Mouse (Mus musculus): ENCODE measurements around the gene Rgs9. TPM values are rescaled to one million over a fixed set of nuclear protein-coding genes. Genes with fewer than 3 reads are reported as not detected.

Rgs9 gene
- polyA plus RNA-seq, 1 experiment from 2014 or later, result 1.4 TPM

DNA sequence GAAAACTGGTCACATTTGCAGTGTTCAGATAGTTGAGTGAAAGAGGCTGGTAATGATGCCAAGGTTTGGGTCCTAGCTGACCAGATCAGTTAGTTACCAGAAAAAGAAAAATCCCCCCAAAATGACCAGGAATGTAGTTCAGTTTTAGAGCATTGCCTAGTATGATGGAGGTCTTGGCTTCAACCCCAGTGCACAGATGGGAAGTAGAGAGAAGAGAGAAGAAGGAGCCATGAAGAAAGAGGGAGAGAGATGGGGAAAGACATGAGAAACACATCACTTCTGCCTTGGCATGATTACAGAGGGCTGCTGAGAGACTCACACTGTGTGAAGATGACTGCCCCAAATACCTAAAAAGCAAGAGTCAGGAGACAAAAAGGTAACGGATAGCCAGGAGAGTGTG lies 13.1 kb downstream of the Rgs9 start:
- 83% methylated on average over 1 of the region's 1 CpGs for WGBS
- Histone ChIP-seq H3K4me1 (ENCODE audit: control insufficient read depth, insufficient read depth, low read length) (no peaks in the 10 kb centered on the region), H3K36me3 (ENCODE audit: control insufficient read depth, insufficient read depth) (no peaks in the 10 kb centered on the region), H3K27me3 (ENCODE audit: control insufficient read depth, insufficient read depth, low read length) (no peaks in the 10 kb centered on the region), H3K4me3 (ENCODE audit: low read length) (no peak overlapping the region), H3K9ac (ENCODE audit: low read length) (no peak overlapping the region), H3K27ac (ENCODE audit: low read length) (no peak overlapping the region), H3K9me3 (replicated peaks; ENCODE audit: control insufficient read depth, low read length) (no peaks in the 10 kb centered on the region; the same call in none of the 2 replicates), H3K4me2 (ENCODE audit: low read depth, low read length) (no peak overlapping the region)
- ATAC-seq (replicated peaks; ENCODE audit: extremely low read depth, insufficient read depth, low FRiP score), result no peak

DNA sequence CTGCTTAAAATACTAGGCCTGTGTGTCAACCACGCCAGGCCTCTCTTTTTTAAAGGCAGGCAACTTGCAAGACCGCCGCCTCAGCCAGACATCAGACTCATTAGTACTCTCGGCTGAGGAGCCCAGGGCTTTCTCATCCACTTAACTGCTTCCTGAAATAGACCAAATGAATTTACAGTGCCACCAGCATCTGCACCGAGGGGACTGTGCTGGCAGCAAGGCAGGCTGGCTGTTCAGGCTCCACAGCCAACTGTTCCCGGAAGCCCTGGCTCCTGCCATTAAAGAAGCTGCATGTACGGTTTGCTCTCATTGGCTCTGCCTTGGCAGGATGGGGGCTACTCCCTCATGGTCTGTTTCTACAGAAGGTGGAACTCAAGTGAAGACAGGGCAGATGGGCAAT lies 19.7 kb downstream of the Rgs9 start:
- WGBS, result 40% methylated on average over 7 of the region's 7 CpGs
- Histone ChIP-seq H3K4me3 (ENCODE audit: low read length) (no peak overlapping the region), H3K4me2 (ENCODE audit: low read depth, low read length) (no peak overlapping the region), H3K4me1 (ENCODE audit: control insufficient read depth, insufficient read depth, low read length) (peaks cover 5% of the 10 kb centered on the region), H3K27ac (ENCODE audit: low read length) (no peak overlapping the region; the same call in 1 of the 2 replicates), H3K27me3 (ENCODE audit: control insufficient read depth, insufficient read depth, low read length) (no peaks in the 10 kb centered on the region), H3K36me3 (ENCODE audit: control insufficient read depth, insufficient read depth) (no peaks in the 10 kb centered on the region), H3K9ac (ENCODE audit: low read length) (no peak overlapping the region), H3K9me3 (replicated peaks; ENCODE audit: control insufficient read depth, low read length) (no peaks in the 10 kb centered on the region; the same call in none of the 2 replicates)
- peak; percentile 55; the same call in 1 of the 2 replicates for ATAC-seq (replicated peaks; ENCODE audit: extremely low read depth, insufficient read depth, low FRiP score)

DNA sequence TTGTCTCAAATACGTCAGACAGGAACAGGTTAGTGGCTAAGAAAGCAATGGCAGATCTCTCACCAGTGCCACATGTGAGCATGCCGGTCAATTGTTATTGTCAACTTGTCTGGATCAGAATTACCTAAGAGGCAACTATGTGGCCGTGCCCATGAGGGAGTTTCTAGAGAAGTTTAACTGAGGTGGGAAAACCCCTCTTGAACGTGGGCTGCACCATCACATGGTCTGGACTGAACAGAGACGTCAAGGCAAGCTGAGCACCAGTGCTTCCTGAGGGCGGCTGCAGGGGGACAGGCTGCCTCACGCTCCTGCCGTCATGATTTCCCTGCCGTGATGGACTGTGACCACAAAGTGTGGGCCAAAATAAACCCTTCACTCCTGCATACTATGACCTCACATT lies 26.5 kb downstream of the Rgs9 start:
- 82% methylated on average over 9 of the region's 9 CpGs for WGBS
- ATAC-seq (replicated peaks; ENCODE audit: extremely low read depth, insufficient read depth, low FRiP score), result no peak
- H3K4me2 ChIP-seq (ENCODE audit: low read depth, low read length), result no peak overlapping the region

DNA sequence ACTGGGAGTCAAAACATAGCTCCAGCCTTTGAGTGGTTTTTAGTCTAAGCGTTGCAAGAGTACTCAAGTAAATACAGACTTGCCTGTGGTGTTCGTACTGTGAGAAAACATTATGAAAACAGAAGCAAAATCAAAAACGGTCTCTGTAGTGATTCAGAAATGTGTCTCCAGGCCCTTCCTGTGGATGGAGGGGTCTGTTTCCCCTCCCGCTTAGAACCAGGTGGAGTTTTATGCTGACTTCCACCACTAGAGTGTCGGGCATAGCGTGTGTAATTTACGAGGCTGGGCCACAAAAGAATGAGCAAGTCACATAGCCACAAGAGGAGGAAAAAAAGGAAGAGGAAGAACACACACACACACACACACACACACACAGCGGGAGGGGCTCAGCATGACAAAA lies 27.6 kb downstream of the Rgs9 start:
- no peak for ATAC-seq (replicated peaks; ENCODE audit: extremely low read depth, insufficient read depth, low FRiP score)
- Histone ChIP-seq H3K4me1 (ENCODE audit: control insufficient read depth, insufficient read depth, low read length) (no peaks in the 10 kb centered on the region), H3K9me3 (replicated peaks; ENCODE audit: control insufficient read depth, low read length) (no peaks in the 10 kb centered on the region), H3K27ac (ENCODE audit: low read length) (no peak overlapping the region), H3K36me3 (ENCODE audit: control insufficient read depth, insufficient read depth) (no peaks in the 10 kb centered on the region), H3K27me3 (ENCODE audit: control insufficient read depth, insufficient read depth, low read length) (no peaks in the 10 kb centered on the region), H3K9ac (ENCODE audit: low read length) (no peak overlapping the region), H3K4me2 (ENCODE audit: low read depth, low read length) (no peak overlapping the region), H3K4me3 (ENCODE audit: low read length) (no peak overlapping the region)
- 78% methylated on average over 8 of the region's 8 CpGs for WGBS

More for the DNA sequence above, 26.5 kb downstream of the Rgs9 start:
- Histone ChIP-seq H3K36me3 (ENCODE audit: control insufficient read depth, insufficient read depth) (no peaks in the 10 kb centered on the region), H3K4me1 (ENCODE audit: control insufficient read depth, insufficient read depth, low read length) (no peaks in the 10 kb centered on the region), H3K27ac (ENCODE audit: low read length) (no peak overlapping the region), H3K4me3 (ENCODE audit: low read length) (no peak overlapping the region), H3K9me3 (replicated peaks; ENCODE audit: control insufficient read depth, low read length) (no peaks in the 10 kb centered on the region), H3K27me3 (ENCODE audit: control insufficient read depth, insufficient read depth, low read length) (no peaks in the 10 kb centered on the region), H3K9ac (ENCODE audit: low read length) (no peak overlapping the region)

DNA sequence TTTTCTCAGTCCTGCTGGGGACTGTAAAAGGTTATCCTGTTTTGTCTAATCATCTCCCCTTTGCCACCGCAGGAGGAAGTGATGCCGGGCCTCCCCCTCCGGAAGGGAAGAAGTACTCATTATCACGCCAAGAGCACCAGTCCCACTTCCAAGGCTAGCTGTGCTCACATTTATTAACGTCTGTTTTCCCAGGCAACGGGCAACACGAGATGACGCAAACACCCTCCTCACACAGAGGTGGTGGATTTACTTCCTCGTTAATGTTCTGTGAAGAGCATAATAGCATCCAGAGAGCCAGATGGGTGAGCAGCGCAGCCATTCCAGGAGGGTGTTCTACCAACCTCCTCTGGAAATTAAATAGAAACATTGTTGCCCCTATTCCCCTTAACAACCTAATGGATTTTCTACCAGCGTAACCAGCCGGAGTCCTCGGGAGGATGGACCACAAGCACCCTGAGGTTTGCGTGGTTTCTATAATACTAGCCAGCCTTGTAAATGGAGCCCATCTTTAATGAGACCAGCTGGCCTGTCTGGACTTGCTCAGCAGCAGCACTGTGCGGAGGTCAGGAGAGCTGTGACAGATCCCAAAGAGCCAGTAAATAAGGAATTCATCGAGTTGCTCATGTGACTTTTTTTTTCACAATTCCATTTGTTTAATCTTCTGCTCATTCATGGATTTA lies 28.1 kb downstream of the Rgs9 start:
- no peaks in the 10 kb centered on the region for H3K36me3 ChIP-seq (ENCODE audit: control insufficient read depth, insufficient read depth)
- H3K27me3 ChIP-seq (ENCODE audit: control insufficient read depth, insufficient read depth, low read length), result no peaks in the 10 kb centered on the region
- H3K4me3 ChIP-seq (ENCODE audit: low read length), result no peak overlapping the region
- no peak overlapping the region for H3K9ac ChIP-seq (ENCODE audit: low read length)
- no peak overlapping the region for H3K4me2 ChIP-seq (ENCODE audit: low read depth, low read length)
- ATAC-seq (replicated peaks; ENCODE audit: extremely low read depth, insufficient read depth, low FRiP score), result no peak
- H3K27ac ChIP-seq (ENCODE audit: low read length), result no peak overlapping the region
- H3K9me3 ChIP-seq (replicated peaks; ENCODE audit: control insufficient read depth, low read length), result no peaks in the 10 kb centered on the region
- 57% methylated on average over 16 of the region's 16 CpGs for WGBS
- H3K4me1 ChIP-seq (ENCODE audit: control insufficient read depth, insufficient read depth, low read length), result no peaks in the 10 kb centered on the region

DNA sequence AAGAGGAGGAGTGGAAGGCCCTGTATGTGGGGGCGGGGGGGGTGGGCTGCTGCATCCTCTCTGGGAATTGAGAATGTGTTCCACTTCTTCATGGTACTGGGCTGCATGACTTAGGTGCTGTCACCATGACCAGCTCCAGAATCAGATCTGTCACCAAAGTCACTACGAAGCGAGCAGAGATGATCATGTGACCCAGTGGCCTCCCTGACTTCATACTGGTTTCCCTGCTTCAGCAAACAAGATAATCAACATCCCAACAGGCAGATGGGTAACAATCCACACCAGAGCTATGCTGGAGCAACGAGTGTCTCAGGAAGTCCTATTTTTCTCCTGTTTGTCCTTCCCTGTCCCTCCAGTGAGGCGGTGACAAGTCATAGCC lies 28.7 kb downstream of the Rgs9 start:
- Histone ChIP-seq H3K9ac (ENCODE audit: low read length) (no peak overlapping the region), H3K4me2 (ENCODE audit: low read depth, low read length) (no peak overlapping the region), H3K36me3 (ENCODE audit: control insufficient read depth, insufficient read depth) (no peaks in the 10 kb centered on the region), H3K4me3 (ENCODE audit: low read length) (no peak overlapping the region), H3K9me3 (replicated peaks; ENCODE audit: control insufficient read depth, low read length) (no peaks in the 10 kb centered on the region), H3K27ac (ENCODE audit: low read length) (no peak overlapping the region), H3K4me1 (ENCODE audit: control insufficient read depth, insufficient read depth, low read length) (no peaks in the 10 kb centered on the region), H3K27me3 (ENCODE audit: control insufficient read depth, insufficient read depth, low read length) (no peaks in the 10 kb centered on the region)
- WGBS, result 44% methylated on average over 5 of the region's 5 CpGs
- ATAC-seq (replicated peaks; ENCODE audit: extremely low read depth, insufficient read depth, low FRiP score), result no peak

DNA sequence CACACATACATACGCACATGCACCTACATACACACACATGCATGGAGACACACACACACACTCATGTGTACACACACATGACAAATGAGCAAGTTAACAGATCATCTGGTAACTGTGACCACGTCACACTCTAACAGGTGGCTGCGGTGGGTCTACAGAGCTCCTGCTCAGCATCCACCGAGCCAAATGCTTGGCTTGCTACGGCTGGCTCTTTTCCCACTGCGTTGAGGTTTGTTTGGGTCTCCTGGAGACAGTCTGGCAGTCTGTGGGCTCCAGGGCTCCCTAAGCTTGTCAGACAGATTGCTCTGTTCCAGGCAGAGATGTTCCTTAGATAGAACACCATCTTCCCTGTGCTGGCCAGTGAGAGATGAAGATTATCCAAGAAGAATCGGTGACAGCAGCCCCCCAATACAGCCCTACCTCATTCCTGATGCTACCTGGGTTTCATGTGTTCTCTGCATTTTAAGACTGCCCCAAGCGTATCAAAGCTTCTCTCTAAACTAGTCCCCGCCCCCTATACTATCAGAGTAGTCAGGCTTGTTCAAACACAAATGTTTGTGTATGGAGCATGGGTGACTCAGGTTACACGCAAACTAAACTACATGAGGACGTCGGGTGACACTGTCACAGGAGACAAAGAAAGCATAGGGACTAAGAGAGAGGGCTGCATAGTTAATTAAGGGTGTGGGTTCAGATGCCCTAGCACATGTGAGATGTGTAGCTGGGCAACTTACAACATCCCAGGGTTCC lies 31.6 kb downstream of the Rgs9 start:
- no peak for ATAC-seq (replicated peaks; ENCODE audit: extremely low read depth, insufficient read depth, low FRiP score)
- H3K4me1 ChIP-seq (ENCODE audit: control insufficient read depth, insufficient read depth, low read length), result no peaks in the 10 kb centered on the region
- WGBS, result 69% methylated on average over 12 of the region's 12 CpGs

DNA sequence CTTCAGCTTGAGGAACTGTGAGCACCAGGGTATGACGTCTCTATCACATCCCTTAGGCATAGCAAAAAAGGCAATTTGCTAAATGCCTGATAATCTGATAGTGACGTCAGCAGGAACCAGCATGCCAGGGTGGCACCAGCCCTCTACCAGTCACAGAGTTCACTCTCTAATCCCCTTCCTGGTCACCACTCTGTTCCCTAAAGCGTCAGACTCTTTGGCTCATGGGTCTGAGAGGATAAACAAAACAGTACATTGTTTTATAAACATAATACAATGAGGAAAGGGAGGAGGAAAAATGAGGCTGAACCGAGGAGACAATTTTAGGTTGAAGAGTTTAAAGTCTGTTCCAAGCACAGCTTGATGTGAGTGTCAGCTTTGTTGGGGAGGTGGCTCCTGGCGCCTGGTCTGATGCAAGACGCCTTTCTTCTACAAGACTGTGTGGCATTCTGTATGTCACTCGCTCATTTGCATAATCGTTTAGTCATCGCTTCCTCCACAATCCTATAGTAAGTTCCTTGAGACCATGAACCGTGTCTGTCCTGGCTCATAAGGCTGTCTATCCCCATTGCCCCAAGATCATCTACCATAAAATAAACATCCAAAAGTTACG lies 33.7 kb downstream of the Rgs9 start:
- ATAC-seq (replicated peaks; ENCODE audit: extremely low read depth, insufficient read depth, low FRiP score), result no peak
- H3K4me2 ChIP-seq (ENCODE audit: low read depth, low read length), result no peak overlapping the region
- H3K4me3 ChIP-seq (ENCODE audit: low read length), result no peak overlapping the region
- no peaks in the 10 kb centered on the region for H3K36me3 ChIP-seq (ENCODE audit: control insufficient read depth, insufficient read depth)
- no peaks in the 10 kb centered on the region for H3K4me1 ChIP-seq (ENCODE audit: control insufficient read depth, insufficient read depth, low read length)
- H3K9me3 ChIP-seq (replicated peaks; ENCODE audit: control insufficient read depth, low read length), result 0 out of 2 replicates have a peak, but pooled peaks cover 2% of the 10 kb centered on the region
- WGBS, result 69% methylated on average over 11 of the region's 11 CpGs
- no peak overlapping the region for H3K9ac ChIP-seq (ENCODE audit: low read length)
- no peak overlapping the region for H3K27ac ChIP-seq (ENCODE audit: low read length)
- H3K27me3 ChIP-seq (ENCODE audit: control insufficient read depth, insufficient read depth, low read length), result no peaks in the 10 kb centered on the region

More for the DNA sequence above, 31.6 kb downstream of the Rgs9 start:
- Histone ChIP-seq H3K27me3 (ENCODE audit: control insufficient read depth, insufficient read depth, low read length) (no peaks in the 10 kb centered on the region), H3K36me3 (ENCODE audit: control insufficient read depth, insufficient read depth) (no peaks in the 10 kb centered on the region), H3K4me2 (ENCODE audit: low read depth, low read length) (no peak overlapping the region), H3K4me3 (ENCODE audit: low read length) (no peak overlapping the region), H3K9me3 (replicated peaks; ENCODE audit: control insufficient read depth, low read length) (no peaks in the 10 kb centered on the region), H3K9ac (ENCODE audit: low read length) (no peak overlapping the region), H3K27ac (ENCODE audit: low read length) (no peak overlapping the region)

DNA sequence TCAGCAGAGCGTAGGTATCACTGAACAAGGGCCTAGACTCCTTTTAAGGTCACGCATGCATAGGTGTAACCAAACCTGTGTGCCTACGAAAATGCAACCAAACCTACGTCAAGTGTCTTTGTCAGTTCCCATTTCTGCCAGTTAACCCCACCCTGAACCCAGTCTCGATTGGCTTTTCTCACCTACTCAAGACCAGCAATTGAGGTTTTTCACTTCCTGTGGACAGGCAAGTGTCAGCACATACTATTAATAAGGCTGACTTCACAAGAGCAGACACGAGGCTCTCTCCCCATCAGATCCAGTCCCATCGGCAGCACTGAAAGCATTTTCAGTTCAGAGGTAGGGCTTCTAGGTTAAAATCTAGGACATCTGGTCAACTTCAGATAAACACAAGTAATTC lies 37.4 kb downstream of the Rgs9 start:
- H3K27ac ChIP-seq (ENCODE audit: low read length), result no peak overlapping the region
- no peak for ATAC-seq (replicated peaks; ENCODE audit: extremely low read depth, insufficient read depth, low FRiP score)
- 50% methylated on average over 7 of the region's 7 CpGs for WGBS
- H3K36me3 ChIP-seq (ENCODE audit: control insufficient read depth, insufficient read depth), result no peaks in the 10 kb centered on the region
- H3K9me3 ChIP-seq (replicated peaks; ENCODE audit: control insufficient read depth, low read length), result 0 out of 2 replicates have a peak, but pooled peaks cover 2% of the 10 kb centered on the region
- no peaks in the 10 kb centered on the region for H3K27me3 ChIP-seq (ENCODE audit: control insufficient read depth, insufficient read depth, low read length)
- no peak overlapping the region for H3K4me3 ChIP-seq (ENCODE audit: low read length)
- no peak overlapping the region for H3K9ac ChIP-seq (ENCODE audit: low read length)
- H3K4me1 ChIP-seq (ENCODE audit: control insufficient read depth, insufficient read depth, low read length), result no peaks in the 10 kb centered on the region
- no peak overlapping the region for H3K4me2 ChIP-seq (ENCODE audit: low read depth, low read length)
